Mouse (Mus musculus) ovary, adult 2 months (tissue): ENCODE measurements around the gene Rhox11. TPM values are rescaled to one million over a fixed set of nuclear protein-coding genes. Genes with fewer than 3 reads are reported as not detected.

Source experiments
- polyA plus RNA-seq: library from polyadenylated mRNA; depleted of rRNA; stranded (reverse); fragments of >200 nt; gene quantifications from 2 replicates; pipeline ENCODE4 v1.2.3, GENCODE M21; 2012; rRNA removed

The Rhox11 gene
- not detected in 2 replicates for polyA plus RNA-seq

GRCm38 (mm10) chrX:38085041-38085440 lies at the start of gene Rhox11:
Gene Rhox11 (minus strand): TSS chrX:38085141.

GRCm38 (mm10) chrX:38120982-38121381 lies 36.0 kb upstream of the Rhox11 start, which contains the start of gene Rhox13:
Gene Rhox13 (plus strand): TSS chrX:38121219.

GRCm38 (mm10) chrX:38110807-38111206 lies 25.9 kb upstream of the Rhox11 start, which contains the start of gene Rhox12:
Gene Rhox12 (minus strand): TSS chrX:38110907.

GRCm38 (mm10) chrX:38066175-38066574 lies 18.8 kb downstream of the Rhox11 start, which contains the start of gene Rhox10:
Gene Rhox10 (plus strand): TSS chrX:38066475.

GRCm38 (mm10) chrX:38043014-38043413 lies 41.9 kb downstream of the Rhox11 start, which contains the start of gene Btg1-ps2:
Gene Btg1-ps2 (minus strand): TSS chrX:38043114.

Other genes starting within 250 kb of the Rhox11 start
- 0.26 and 0.81 TPM in 2 replicates for gene Rhox8, start 206.2 kb downstream of the Rhox11 start, polyA plus RNA-seq
- gene Rhox7b, start 187.9 kb downstream of the Rhox11 start, polyA plus RNA-seq, result not detected in 2 replicates
- not detected in 2 replicates for gene Rhox9, start 183.4 kb downstream of the Rhox11 start, polyA plus RNA-seq
- gene Btg1-ps1, start 66.3 kb downstream of the Rhox11 start, polyA plus RNA-seq, result not detected in 2 replicates
- 0.26 and 0.85 TPM in 2 replicates for gene Btg1-ps2, start 42.0 kb downstream of the Rhox11 start, polyA plus RNA-seq
- not detected in 2 replicates for gene Rhox10, start 18.7 kb downstream of the Rhox11 start, polyA plus RNA-seq
- gene Rhox12, start 25.8 kb upstream of the Rhox11 start, polyA plus RNA-seq, result not detected in 2 replicates
- gene Rhox13, start 36.1 kb upstream of the Rhox11 start, polyA plus RNA-seq, result not detected in 2 replicates
- gene Zbtb33, start 104.7 kb upstream of the Rhox11 start, polyA plus RNA-seq, result 2.7 and 3.7 TPM in 2 replicates
- 11.5 and 13.7 TPM in 2 replicates for gene Tmem255a, start 167.3 kb upstream of the Rhox11 start, polyA plus RNA-seq
- gene Atp1b4, start 231.0 kb upstream of the Rhox11 start, polyA plus RNA-seq, result not detected in 2 replicates